8 mouse cellular contexts compared by ENCODE assay signal in the genomic region with DNA sequence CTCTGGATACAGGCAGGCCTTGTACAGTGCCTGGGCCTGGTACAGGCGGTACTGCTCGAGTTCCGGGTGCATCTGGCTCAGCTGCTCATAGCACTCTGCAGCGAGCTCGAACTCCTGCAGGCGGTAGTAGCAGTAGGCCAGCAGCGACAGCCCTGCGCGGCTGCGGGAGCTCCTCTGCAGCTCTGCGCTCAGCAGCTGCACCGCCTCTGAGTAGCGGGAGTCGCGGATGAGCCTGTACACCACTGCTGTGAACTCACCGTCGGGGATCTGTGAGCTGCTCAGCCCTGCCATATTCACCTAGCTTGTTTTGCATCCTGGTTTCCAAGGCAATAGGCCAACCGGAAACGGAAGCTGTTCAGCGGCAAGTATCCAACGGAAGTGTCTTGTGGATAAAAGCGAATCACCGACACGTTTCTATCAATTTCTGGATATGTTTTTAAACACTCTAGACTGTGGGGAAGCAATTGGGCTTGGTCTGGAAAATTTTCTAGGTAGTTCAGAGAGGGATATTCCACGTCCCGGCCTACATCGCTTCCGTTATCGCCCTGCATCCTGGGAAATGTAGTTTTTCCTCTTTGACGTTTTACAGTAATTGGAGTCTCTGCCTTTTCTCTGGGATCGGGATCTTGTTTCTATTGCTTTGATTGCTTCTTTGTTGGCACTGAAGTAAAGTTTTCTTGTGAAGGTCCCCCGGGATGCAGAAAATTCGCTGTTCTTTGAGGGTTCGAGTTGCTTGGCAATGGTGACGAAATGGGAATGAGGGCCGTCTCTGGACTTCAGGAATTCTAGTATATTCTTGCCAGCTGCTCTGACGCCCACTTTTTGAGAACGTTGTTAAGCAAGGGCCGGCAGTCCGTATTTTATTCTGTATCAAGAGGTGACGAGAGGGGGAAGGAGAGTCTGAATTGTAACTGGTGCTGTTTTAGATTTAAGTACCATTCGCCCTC. TPM values are rescaled to one million over a fixed set of nuclear protein-coding genes. Genes with fewer than 3 reads are reported as not detected.
A peak's percentile ranks its signal among the peaks of the same experiment; 100 is the strongest.
DNase-seq lines count a peak whose midpoint lies in the region; ATAC-seq lines count a peak whose summit lies in the region.

TSS of gene Ttc30b (minus strand) at position 469 of the 947 bp plus-strand sequence.

- DNase-seq in adrenal gland, adult (ENCODE audit: inconsistent age in 2 of 2, low spot score in 1 of 2) = peak; percentile 82 to 96
- DNase-seq in embryo, embryonic 10.5 days (ENCODE audit: low spot score) = peak; percentile 92
- peak; percentile 77 for DNase-seq in gastrocnemius, postnatal 14 days
- DNase-seq in induced T-regulatory cell, adult 2 months (ENCODE audit: low read depth) = peak; percentile 94
- peak; percentile 61 to 71 for DNase-seq in left cerebral cortex, adult 8-10 months (ENCODE audit: low spot score in 2 of 2)
- peak; percentile 74 for DNase-seq in right cerebral cortex, adult 18-20 months
- DNase-seq in urinary bladder, postnatal 10 days (ENCODE audit: low spot score) = peak; percentile 13

- intact Hi-C loops in gastrocnemius, postnatal 14 days (cut with DNase I; ENCODE audit: low total_unique reads) = no loop called here

- peak; percentile 84 for ATAC-seq in megakaryocyte, adult 5-6 weeks (ENCODE audit: poor library complexity, severe bottlenecking)

RNA-seq across cellular contexts. Expression of gene Ttc30b, which starts in this region (rescaled TPM):
- 1 to 10 TPM; 4.1 to 4.4 TPM for total RNA-seq in gastrocnemius, postnatal 14 days (2021)
- total RNA-seq in left cerebral cortex, adult 8-10 months (2022) = 10 to 100 TPM; 12.4 to 14.1 (median 13.8) TPM
- total RNA-seq in megakaryocyte, adult 5-6 weeks (2015) = 1.8 TPM in 2 replicates
- total RNA-seq in megakaryocyte, adult 5-6 weeks (2017) = 2.1 and 2.3 TPM in 2 replicates

Comparison
In these comparisons a context has a peak if more than half of its experiments do, and no peak if none do; other contexts are left out.
1. Peak in every context shown above with its lines: DNase-seq and ATAC-seq.
2. DNase-seq: peak in every context shown above with its lines; median percentile 94 in induced T-regulatory cell, adult 2 months; 92 in embryo, embryonic 10.5 days; 89 in adrenal gland, adult; 77 in gastrocnemius, postnatal 14 days; 74 in right cerebral cortex, adult 18-20 months; 66 in left cerebral cortex, adult 8-10 months; 13 in urinary bladder, postnatal 10 days.